Mouse (Mus musculus) hindbrain, embryonic 16.5 days (tissue): ENCODE results near the gene Man1c1. TPM values are rescaled to one million over a fixed set of nuclear protein-coding genes. Genes with fewer than 3 reads are reported as not detected.

Experiments used
- ATAC-seq: fragments of 200-750 bp; cut with Nextera tagmentation; 2 replicates; pipeline ENCODE4 v1.8.0; 2017; ENCODE audit warnings: moderate TSS enrichment, moderate library complexity
- H3K27ac ChIP-seq: fragments of 300-500 bp; sonication (generic); 2 replicates; pipeline ENCODE4 v1.5.1; 2014; ENCODE audit warnings: low read depth, mild to moderate bottlenecking, control low read depth, low read length, moderate library complexity
- H3K27me3 ChIP-seq: fragments of 300-500 bp; sonication (generic); replicated peaks from 2 replicates; pipeline ENCODE4 v1.6.1; 2014; ENCODE audit warnings: low read length; ENCODE audit not compliant: control insufficient read depth, insufficient read depth
- H3K36me3 ChIP-seq: fragments of 300-500 bp; sonication (generic); 2 replicates; pipeline ENCODE4 v1.6.1; 2014; ENCODE audit warnings: mild to moderate bottlenecking, low read length, moderate library complexity, mixed read lengths; ENCODE audit not compliant: control insufficient read depth, insufficient read depth
- H3K4me1 ChIP-seq: fragments of 300-500 bp; sonication (generic); 2 replicates; pipeline ENCODE4 v1.6.1; 2014; ENCODE audit warnings: low read depth, low read length; ENCODE audit not compliant: control insufficient read depth, insufficient read depth
- H3K4me2 ChIP-seq: fragments of 300-500 bp; sonication (generic); 2 replicates; pipeline ENCODE4 v1.6.1; 2014; ENCODE audit warnings: mild to moderate bottlenecking, low read length, control low read depth, moderate library complexity
- H3K4me3 ChIP-seq: fragments of 300-500 bp; sonication (generic); 2 replicates; pipeline ENCODE4 v1.5.1; 2014; ENCODE audit warnings: mild to moderate bottlenecking, low read length, control low read depth, moderate library complexity
- H3K9ac ChIP-seq: fragments of 300-500 bp; sonication (generic); 2 replicates; pipeline ENCODE4 v1.6.1; 2014; ENCODE audit warnings: low read depth, mild to moderate bottlenecking, control low read depth, low read length, moderate library complexity
- H3K9me3 ChIP-seq: fragments of 300-500 bp; sonication (generic); 2 replicates; pipeline ENCODE4 v1.6.1; 2014; ENCODE audit warnings: mild to moderate bottlenecking, low read length, moderate library complexity; ENCODE audit not compliant: control insufficient read depth
- WGBS: fragments of 180-500 bp; shearing (Covaris S2); extraction: QIAGEN DNeasy Blood & Tissue Kit; methylation state at CpG from one replicate; pipeline ENCODE4 v1.1.7; 2014; 5-methylcytosine and 5-hydroxymethylcytosine counted together
- polyA plus RNA-seq: library from polyadenylated mRNA; unstranded; fragments of >200 nt; fragmentation: Nextera tagmentation; extraction: Ambion mirVana; gene quantifications from 2 replicates; pipeline ENCODE4 v1.2.1, GENCODE M21; 2015

Gene Man1c1
- polyA plus RNA-seq, 1 experiment from 2014 or later, result 3.7 TPM

- Histone ChIP-seq H3K4me2 (no peak overlapping the region), H3K9me3 (no peaks in the 10 kb centered on the region), H3K36me3 (no peaks in the 10 kb centered on the region), H3K27me3 (no peaks in the 10 kb centered on the region), H3K27ac (no peak overlapping the region), H3K4me3 (no peak overlapping the region), H3K9ac (no peak overlapping the region), H3K4me1 (peaks cover 37% of the 10 kb centered on the region)
- no peak for ATAC-seq
- 71% methylated on average over 8 of the region's 8 CpGs for WGBS
These were observed 31.8 kb downstream of the Man1c1 start for GRCm38 (mm10) chr4:134672326-134672725.

- no peak for ATAC-seq
- H3K4me2 ChIP-seq, result no peak overlapping the region
- no peaks in the 10 kb centered on the region for H3K36me3 ChIP-seq
- 78% methylated on average over 16 of the region's 16 CpGs for WGBS
- no peak overlapping the region for H3K9ac ChIP-seq
- H3K4me3 ChIP-seq, result no peak overlapping the region
- H3K27me3 ChIP-seq, result no peaks in the 10 kb centered on the region
- no peak overlapping the region for H3K27ac ChIP-seq
- no peaks in the 10 kb centered on the region for H3K9me3 ChIP-seq
- H3K4me1 ChIP-seq, result peaks cover 36% of the 10 kb centered on the region
These were observed 32.4 kb downstream of the Man1c1 start for GRCm38 (mm10) chr4:134671660-134672173.

- H3K27me3 ChIP-seq, result no peaks in the 10 kb centered on the region
- no peak for ATAC-seq
- H3K4me1 ChIP-seq, result peaks cover 23% of the 10 kb centered on the region
- no peak overlapping the region for H3K4me2 ChIP-seq
- H3K27ac ChIP-seq, result no peak overlapping the region
- no peak overlapping the region for H3K4me3 ChIP-seq
- 71% methylated on average over 17 of the region's 17 CpGs for whole genome bisulfite sequencing
- H3K36me3 ChIP-seq, result no peaks in the 10 kb centered on the region
- no peaks in the 10 kb centered on the region for H3K9me3 ChIP-seq
- H3K9ac ChIP-seq, result no peak overlapping the region
These were observed 34.2 kb downstream of the Man1c1 start for GRCm38 (mm10) chr4:134669742-134670354.

- no peak for ATAC-seq
- Histone ChIP-seq H3K9ac (no peak overlapping the region; the same call in 1 of the 2 replicates), H3K9me3 (no peaks in the 10 kb centered on the region), H3K27ac (no peak overlapping the region), H3K4me1 (peaks cover 17% of the 10 kb centered on the region), H3K4me2 (no peak overlapping the region), H3K36me3 (no peaks in the 10 kb centered on the region), H3K27me3 (no peaks in the 10 kb centered on the region), H3K4me3 (no peak overlapping the region)
- whole genome bisulfite sequencing, result 65% methylated on average over 12 of the region's 12 CpGs
These were observed 35.6 kb downstream of the Man1c1 start for GRCm38 (mm10) chr4:134668355-134669028.

GRCm38 (mm10) chr4:134666391-134666790 is 37.7 kb downstream of the Man1c1 start:
- Histone ChIP-seq H3K9ac (no peak overlapping the region), H3K4me2 (no peak overlapping the region), H3K9me3 (no peaks in the 10 kb centered on the region), H3K27me3 (no peaks in the 10 kb centered on the region), H3K4me3 (no peak overlapping the region), H3K4me1 (peaks cover 24% of the 10 kb centered on the region), H3K27ac (no peak overlapping the region), H3K36me3 (no peaks in the 10 kb centered on the region)
- WGBS, result 93% methylated on average over 19 of the region's 19 CpGs
- ATAC-seq, result no peak

- Histone ChIP-seq H3K4me2 (no peak overlapping the region), H3K27me3 (no peaks in the 10 kb centered on the region), H3K9ac (no peak overlapping the region), H3K4me1 (peaks cover 38% of the 10 kb centered on the region), H3K4me3 (no peak overlapping the region), H3K9me3 (no peaks in the 10 kb centered on the region), H3K36me3 (no peaks in the 10 kb centered on the region), H3K27ac (no peak overlapping the region)
- 47% methylated on average over 10 of the region's 10 CpGs for WGBS
- no peak; the same call in 1 of the 2 replicates for ATAC-seq
These were observed 41.0 kb downstream of the Man1c1 start for GRCm38 (mm10) chr4:134663052-134663451.

GRCm38 (mm10) chr4:134660630-134661183 is 43.4 kb downstream of the Man1c1 start:
- H3K4me3 ChIP-seq, result no peak overlapping the region
- H3K9me3 ChIP-seq, result no peaks in the 10 kb centered on the region
- H3K27me3 ChIP-seq, result no peaks in the 10 kb centered on the region
- H3K4me2 ChIP-seq, result peak overlapping the region; percentile 46
- H3K4me1 ChIP-seq, result peaks cover 51% of the 10 kb centered on the region
- H3K36me3 ChIP-seq, result no peaks in the 10 kb centered on the region
- peak overlapping the region; percentile 19 for H3K27ac ChIP-seq
- WGBS, result 25% methylated on average over 18 of the region's 18 CpGs
- ATAC-seq, result 0 out of 2 replicates have a peak, but pooled peaks have one; percentile 12
- peak overlapping the region; percentile 39 for H3K9ac ChIP-seq

- Histone ChIP-seq H3K9ac (peak overlapping the region; percentile 41), H3K4me1 (peaks cover 51% of the 10 kb centered on the region), H3K4me2 (peak overlapping the region; percentile 46), H3K36me3 (no peaks in the 10 kb centered on the region), H3K9me3 (no peaks in the 10 kb centered on the region), H3K4me3 (peak overlapping the region; percentile 1; the same call in 1 of the 2 replicates), H3K27me3 (no peaks in the 10 kb centered on the region), H3K27ac (peak overlapping the region; percentile 41)
- WGBS, result 10% methylated on average over 25 of the region's 27 CpGs
- peak; percentile 27; the same call in 1 of the 2 replicates for ATAC-seq
These were observed 44.5 kb downstream of the Man1c1 start for GRCm38 (mm10) chr4:134659354-134660301.
